Mouse (Mus musculus): Measurements from ENCODE around the gene Large2. TPM values are rescaled to one million over a fixed set of nuclear protein-coding genes. Genes with fewer than 3 reads are reported as not detected.

Gene Large2
- polyA plus RNA-seq, 1 experiment from 2014 or later, result 8.7 TPM

GRCm38 (mm10) chr2:92388891-92389641, 14.4 kb upstream of the Large2 start:
- peak overlapping the region; percentile 79 for H3K4me2 ChIP-seq (replicated peaks; ENCODE audit: low read depth)
- WGBS, result under 1% methylated on average over 39 of the region's 62 CpGs
- peak overlapping the region; percentile 73 for H3K27ac ChIP-seq (replicated peaks)
- H3K9me3 ChIP-seq (ENCODE audit: control insufficient read depth, low read length), result no peaks in the 10 kb centered on the region
- ATAC-seq (ENCODE audit: low FRiP score, low TSS enrichment) (peak; percentile 86), DNase-seq (ENCODE audit: low spot score) (peak; percentile 83)
- H3K4me1 ChIP-seq (replicated peaks; ENCODE audit: control insufficient read depth, insufficient read depth), result 0 out of 2 replicates have a peak, but pooled peaks cover 3% of the 10 kb centered on the region
- no peaks in the 10 kb centered on the region for H3K27me3 ChIP-seq (ENCODE audit: control insufficient read depth, insufficient read depth, low read length)
- H3K36me3 ChIP-seq (ENCODE audit: control insufficient read depth, insufficient read depth, low read length), result peaks cover 2% of the 10 kb centered on the region; the same call in 1 of the 2 replicates
- H3K4me3 ChIP-seq (ENCODE audit: low read depth, low read length), result peak overlapping the region; percentile 60
- H3K9ac ChIP-seq (ENCODE audit: low read length), result peak overlapping the region; percentile 71
- TF ChIP-seq CTCF (IDR thresholded peaks at IDR 0.05; ENCODE audit: low read depth) (peak; percentile 28; the same call in 1 of the 2 replicates), EP300 (optimal IDR thresholded peaks at IDR 0.05) (no peak)

GRCm38 (mm10) chr2:92388081-92388517, 13.4 kb upstream of the Large2 start:
- Histone ChIP-seq H3K4me1 (replicated peaks; ENCODE audit: control insufficient read depth, insufficient read depth) (0 out of 2 replicates have a peak, but pooled peaks cover 3% of the 10 kb centered on the region), H3K9me3 (ENCODE audit: control insufficient read depth, low read length) (no peaks in the 10 kb centered on the region), H3K27ac (replicated peaks) (peak overlapping the region; percentile 73; the same call in 1 of the 2 replicates), H3K27me3 (ENCODE audit: control insufficient read depth, insufficient read depth, low read length) (no peaks in the 10 kb centered on the region), H3K36me3 (ENCODE audit: control insufficient read depth, insufficient read depth, low read length) (peaks cover 2% of the 10 kb centered on the region; the same call in 1 of the 2 replicates), H3K4me2 (replicated peaks; ENCODE audit: low read depth) (peak overlapping the region; percentile 79), H3K9ac (ENCODE audit: low read length) (0 out of 2 replicates have a peak overlapping the region, but pooled peaks have one; percentile 18), H3K4me3 (ENCODE audit: low read depth, low read length) (peak overlapping the region; percentile 60; the same call in 1 of the 2 replicates)
- TF ChIP-seq CTCF (IDR thresholded peaks at IDR 0.05; ENCODE audit: low read depth) (no peak), EP300 (optimal IDR thresholded peaks at IDR 0.05) (no peak)
- WGBS, result 48% methylated on average over 3 of the region's 3 CpGs
- DNase-seq (ENCODE audit: low spot score) (no peak), ATAC-seq (ENCODE audit: low FRiP score, low TSS enrichment) (no peak)

GRCm38 (mm10) chr2:92387646-92388045, 13.0 kb upstream of the Large2 start:
- Histone ChIP-seq H3K9me3 (ENCODE audit: control insufficient read depth, low read length) (no peaks in the 10 kb centered on the region), H3K4me2 (replicated peaks; ENCODE audit: low read depth) (no peak overlapping the region), H3K36me3 (ENCODE audit: control insufficient read depth, insufficient read depth, low read length) (peaks cover 2% of the 10 kb centered on the region; the same call in 1 of the 2 replicates), H3K9ac (ENCODE audit: low read length) (0 out of 2 replicates have a peak overlapping the region, but pooled peaks have one; percentile 18), H3K27me3 (ENCODE audit: control insufficient read depth, insufficient read depth, low read length) (no peaks in the 10 kb centered on the region), H3K4me3 (ENCODE audit: low read depth, low read length) (no peak overlapping the region), H3K4me1 (replicated peaks; ENCODE audit: control insufficient read depth, insufficient read depth) (0 out of 2 replicates have a peak, but pooled peaks cover 3% of the 10 kb centered on the region), H3K27ac (replicated peaks) (no peak overlapping the region)
- ATAC-seq (ENCODE audit: low FRiP score, low TSS enrichment), result no peak
- no peak for DNase-seq (ENCODE audit: low spot score)
- 72% methylated on average over 4 of the region's 4 CpGs for whole genome bisulfite sequencing
- TF ChIP-seq CTCF (IDR thresholded peaks at IDR 0.05; ENCODE audit: low read depth) (no peak), EP300 (optimal IDR thresholded peaks at IDR 0.05) (no peak)

- Histone ChIP-seq H3K4me3 (ENCODE audit: low read depth, low read length) (no peak overlapping the region), H3K4me1 (replicated peaks; ENCODE audit: control insufficient read depth, insufficient read depth) (0 out of 2 replicates have a peak, but pooled peaks cover 3% of the 10 kb centered on the region)
- 88% methylated on average over 30 of the region's 30 CpGs for WGBS
Measured at GRCm38 (mm10) chr2:92386821-92387570, 12.3 kb upstream of the Large2 start.

GRCm38 (mm10) chr2:92385113-92386051, 10.7 kb upstream of the Large2 start:
- H3K27ac ChIP-seq (replicated peaks), result no peak overlapping the region
- H3K4me1 ChIP-seq (replicated peaks; ENCODE audit: control insufficient read depth, insufficient read depth), result 0 out of 2 replicates have a peak, but pooled peaks cover 3% of the 10 kb centered on the region
- no peaks in the 10 kb centered on the region for H3K27me3 ChIP-seq (ENCODE audit: control insufficient read depth, insufficient read depth, low read length)
- H3K4me2 ChIP-seq (replicated peaks; ENCODE audit: low read depth), result no peak overlapping the region
- H3K9ac ChIP-seq (ENCODE audit: low read length), result no peak overlapping the region
- TF ChIP-seq CTCF (IDR thresholded peaks at IDR 0.05; ENCODE audit: low read depth) (no peak), EP300 (optimal IDR thresholded peaks at IDR 0.05) (no peak)
- DNase-seq (ENCODE audit: low spot score) (no peak), ATAC-seq (ENCODE audit: low FRiP score, low TSS enrichment) (no peak)
- peaks cover 4% of the 10 kb centered on the region; the same call in 1 of the 2 replicates for H3K36me3 ChIP-seq (ENCODE audit: control insufficient read depth, insufficient read depth, low read length)
- H3K4me3 ChIP-seq (ENCODE audit: low read depth, low read length), result no peak overlapping the region
- H3K9me3 ChIP-seq (ENCODE audit: control insufficient read depth, low read length), result no peaks in the 10 kb centered on the region
- 76% methylated on average over 21 of the region's 22 CpGs for WGBS

More at GRCm38 (mm10) chr2:92386821-92387570, 12.3 kb upstream of the Large2 start:
- Histone ChIP-seq H3K27ac (replicated peaks) (no peak overlapping the region), H3K36me3 (ENCODE audit: control insufficient read depth, insufficient read depth, low read length) (peaks cover 3% of the 10 kb centered on the region; the same call in 1 of the 2 replicates), H3K4me2 (replicated peaks; ENCODE audit: low read depth) (no peak overlapping the region), H3K9me3 (ENCODE audit: control insufficient read depth, low read length) (no peaks in the 10 kb centered on the region), H3K9ac (ENCODE audit: low read length) (no peak overlapping the region), H3K27me3 (ENCODE audit: control insufficient read depth, insufficient read depth, low read length) (no peaks in the 10 kb centered on the region)
- no peak for DNase-seq (ENCODE audit: low spot score)
- ATAC-seq (ENCODE audit: low FRiP score, low TSS enrichment), result no peak
- TF ChIP-seq CTCF (IDR thresholded peaks at IDR 0.05; ENCODE audit: low read depth), result no peak
- no peak for TF ChIP-seq EP300 (optimal IDR thresholded peaks at IDR 0.05)
